Mouse (Mus musculus) MEL-GATA-1-ER (cell line): ENCODE results near the gene Magi1.

Experiments
- DNase-seq: peaks from one replicate; pipeline ENCODE4 v3.0.0-alpha.2; 2012; ENCODE audit warnings: low read depth; ENCODE audit errors: extremely low read depth

The Magi1 gene

DNA sequence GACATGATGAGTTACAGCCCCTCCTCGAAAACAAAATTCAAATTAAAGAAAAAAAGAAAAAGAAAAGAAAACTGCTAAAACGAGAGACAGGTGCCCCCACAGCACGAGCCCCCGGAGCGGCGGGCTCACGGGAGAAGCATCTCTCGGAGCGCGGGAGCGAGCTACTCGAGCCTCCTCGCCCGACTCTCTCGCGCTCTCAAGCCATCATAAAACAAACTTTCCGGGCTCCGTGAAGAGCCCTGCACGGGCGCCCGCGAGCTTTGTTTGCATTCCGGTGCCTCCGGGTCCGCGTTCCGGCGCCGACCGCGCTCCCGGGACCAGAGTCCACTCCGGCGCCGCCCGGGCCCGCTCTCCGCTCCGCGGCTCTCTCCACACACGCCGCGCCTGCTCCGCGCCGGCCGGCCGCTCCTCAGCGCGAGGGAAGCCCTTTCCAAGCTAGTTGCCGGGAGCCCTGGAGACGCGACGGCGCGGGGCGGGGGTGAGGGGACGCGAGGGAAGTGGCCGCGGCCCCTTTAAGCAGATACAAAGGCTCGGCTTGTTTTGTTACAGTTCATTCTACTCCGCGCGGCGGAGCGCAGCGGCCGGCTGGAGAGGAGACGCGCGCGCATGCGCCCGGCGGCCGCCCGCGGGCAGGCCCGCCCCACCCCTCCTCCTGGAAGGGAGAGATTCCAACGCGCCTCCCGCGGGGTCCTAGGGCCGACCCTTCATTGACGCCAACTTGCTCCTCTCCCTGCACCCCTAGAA lies at the start of gene Magi1:
Gene Magi1, minus strand, starts transcription at position 600 of the 744 bp plus-strand sequence.
- no peak for DNase-seq

- DNase-seq = no peak
These were observed 43.4 kb upstream of the Magi1 start for GRCm38 (mm10) chr6:94327143-94327542.

GRCm38 (mm10) chr6:94316886-94317285 lies 33.2 kb upstream of the Magi1 start:
- no peak for DNase-seq

GRCm38 (mm10) chr6:94312285-94312684 lies 28.6 kb upstream of the Magi1 start:
- no peak for DNase-seq

DNA sequence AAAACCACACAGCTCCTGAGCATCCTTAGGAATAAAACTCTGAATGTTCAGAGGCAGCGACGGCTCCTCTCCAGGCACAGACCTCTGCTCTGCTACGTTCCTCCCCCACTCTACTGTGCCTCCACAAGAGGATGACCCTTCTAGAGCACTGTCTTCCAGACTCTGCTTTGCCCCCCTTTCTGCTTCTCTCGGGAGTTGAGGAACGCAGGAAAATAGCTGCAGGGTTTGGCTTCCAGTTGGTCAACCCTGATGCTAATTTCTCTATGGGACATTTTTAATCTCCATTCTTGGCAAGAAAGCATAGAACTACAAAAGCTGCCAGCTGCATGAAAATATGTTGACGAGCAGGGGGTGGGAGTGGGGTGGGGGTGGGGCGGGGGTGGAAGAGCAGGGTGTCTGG lies 24.8 kb upstream of the Magi1 start:
- DNase-seq = no peak

DNA sequence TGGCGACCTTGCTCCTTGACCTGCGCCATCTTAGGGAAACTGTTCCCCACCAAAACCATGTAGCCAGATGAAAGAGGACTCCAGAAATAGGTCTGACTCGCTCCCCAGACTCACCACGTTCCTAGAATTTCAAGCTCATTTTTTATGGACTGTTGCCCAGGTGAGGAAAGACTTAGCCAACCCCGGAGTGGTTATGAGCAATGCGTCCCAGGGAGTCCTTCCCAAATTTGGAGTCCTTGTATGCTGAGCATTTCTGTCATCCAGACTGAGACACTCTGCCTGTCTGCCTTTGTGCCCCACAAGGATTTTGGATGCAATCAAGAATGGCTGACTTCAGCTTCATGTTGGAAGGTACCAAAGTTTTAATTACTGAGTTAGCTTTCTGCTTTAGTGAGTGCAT lies 19.8 kb upstream of the Magi1 start:
- DNase-seq = no peak

- DNase-seq = no peak
These were observed 18.1 kb upstream of the Magi1 start for GRCm38 (mm10) chr6:94301804-94302203.

DNA sequence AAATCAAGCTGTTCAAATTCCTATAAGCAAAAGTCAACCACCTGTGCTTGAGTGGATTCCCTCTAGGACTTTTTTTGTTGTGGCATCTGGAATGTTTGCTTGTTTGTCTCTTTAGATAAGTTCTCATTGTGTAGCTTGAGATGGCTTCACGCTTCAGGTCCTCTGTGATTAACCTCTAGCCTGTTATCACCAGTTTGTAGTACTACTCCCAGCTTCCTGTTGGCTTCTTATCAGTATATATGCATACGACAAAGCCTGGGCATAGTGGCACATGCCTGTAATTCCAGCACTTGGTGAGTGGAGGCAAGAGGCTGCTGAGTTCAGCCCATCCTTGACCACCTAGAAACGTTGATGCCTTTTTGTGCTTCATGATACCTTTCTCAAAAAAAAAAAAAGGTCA lies 16.8 kb upstream of the Magi1 start:
- no peak for DNase-seq

- no peak for DNase-seq
These were observed 3.7 kb upstream of the Magi1 start for GRCm38 (mm10) chr6:94287387-94287786.

GRCm38 (mm10) chr6:94286555-94286954 lies 2.8 kb upstream of the Magi1 start:
- no peak for DNase-seq

DNA sequence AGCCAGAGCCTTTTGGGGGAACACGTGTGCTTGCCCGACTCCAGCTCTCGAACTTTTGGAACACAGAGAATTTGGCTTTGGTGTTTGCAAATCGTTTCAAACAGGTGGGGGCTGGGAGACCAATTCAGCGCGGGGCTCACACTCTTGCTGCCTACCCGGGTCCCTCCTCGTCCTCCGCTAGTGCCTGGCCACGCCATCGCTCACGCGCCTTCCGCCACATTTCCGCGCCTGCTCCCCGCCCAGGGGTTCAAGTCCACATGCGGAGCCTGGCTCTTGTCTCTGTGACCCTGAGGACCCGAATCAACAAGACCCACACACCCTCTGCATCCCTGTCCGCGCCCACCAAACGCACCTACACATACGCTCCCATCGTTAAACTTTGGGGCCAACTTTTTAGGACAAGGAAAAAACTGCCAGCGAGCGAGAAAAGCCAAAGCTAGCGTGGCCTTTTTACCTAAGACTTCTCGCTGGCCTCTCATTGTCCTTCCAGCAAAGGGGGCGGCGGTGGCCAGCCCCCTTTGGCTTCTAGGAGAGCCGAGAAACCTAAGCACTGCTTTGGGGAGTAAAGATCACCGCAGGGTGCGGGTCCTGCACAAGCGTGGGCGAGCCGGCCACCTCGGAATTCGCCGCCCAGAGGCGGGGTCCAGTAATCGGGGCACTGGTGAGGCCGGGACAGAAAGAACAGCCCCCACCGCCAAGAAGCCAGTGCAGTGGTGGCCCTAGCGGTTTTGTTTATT lies 540 bp upstream of the Magi1 start:
- no peak for DNase-seq

GRCm38 (mm10) chr6:94282301-94283241 lies 1.1 kb downstream of the Magi1 start:
- DNase-seq = no peak

GRCm38 (mm10) chr6:94281606-94282280 lies 2.0 kb downstream of the Magi1 start:
- no peak for DNase-seq

DNA sequence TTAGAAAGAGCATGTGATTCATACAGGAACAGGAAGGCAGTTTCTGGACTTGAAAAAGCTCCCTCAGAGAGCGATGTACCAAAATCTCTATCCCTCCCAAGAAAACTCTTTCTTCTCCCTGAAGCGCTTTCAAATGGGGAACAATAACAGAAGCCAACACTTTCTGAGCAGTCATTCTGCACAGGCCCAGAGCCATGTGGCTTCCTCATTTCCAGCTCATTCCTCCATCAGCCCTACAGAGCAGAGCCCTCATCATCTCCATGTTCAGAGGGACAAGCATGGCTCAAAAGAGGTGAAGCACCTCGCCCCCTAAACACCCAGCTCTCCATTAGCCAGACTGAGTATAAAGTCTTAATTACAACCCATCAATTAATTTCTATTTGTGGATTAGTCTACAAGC lies 9.8 kb downstream of the Magi1 start:
- no peak for DNase-seq

GRCm38 (mm10) chr6:94270001-94270400 lies 13.7 kb downstream of the Magi1 start:
- no peak for DNase-seq

DNA sequence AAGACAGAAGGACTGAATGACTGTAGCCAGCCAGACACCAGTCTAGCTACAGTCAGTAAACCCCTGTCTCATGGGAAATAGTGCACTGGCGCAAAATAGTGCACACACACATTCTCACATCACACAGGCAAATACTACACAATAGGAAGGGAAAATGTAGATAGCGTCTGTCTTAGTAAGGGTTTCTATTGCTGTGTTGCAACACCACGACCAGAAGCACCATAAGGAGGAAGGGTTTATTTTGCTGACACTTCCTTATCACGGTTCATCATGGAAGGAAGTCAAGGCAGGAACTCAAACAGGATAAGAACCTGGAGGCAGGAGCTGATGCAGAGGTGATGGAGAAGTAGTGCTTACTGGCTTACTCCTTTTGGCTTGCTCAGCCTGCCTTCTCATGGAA lies 14.5 kb downstream of the Magi1 start:
- DNase-seq = no peak

DNA sequence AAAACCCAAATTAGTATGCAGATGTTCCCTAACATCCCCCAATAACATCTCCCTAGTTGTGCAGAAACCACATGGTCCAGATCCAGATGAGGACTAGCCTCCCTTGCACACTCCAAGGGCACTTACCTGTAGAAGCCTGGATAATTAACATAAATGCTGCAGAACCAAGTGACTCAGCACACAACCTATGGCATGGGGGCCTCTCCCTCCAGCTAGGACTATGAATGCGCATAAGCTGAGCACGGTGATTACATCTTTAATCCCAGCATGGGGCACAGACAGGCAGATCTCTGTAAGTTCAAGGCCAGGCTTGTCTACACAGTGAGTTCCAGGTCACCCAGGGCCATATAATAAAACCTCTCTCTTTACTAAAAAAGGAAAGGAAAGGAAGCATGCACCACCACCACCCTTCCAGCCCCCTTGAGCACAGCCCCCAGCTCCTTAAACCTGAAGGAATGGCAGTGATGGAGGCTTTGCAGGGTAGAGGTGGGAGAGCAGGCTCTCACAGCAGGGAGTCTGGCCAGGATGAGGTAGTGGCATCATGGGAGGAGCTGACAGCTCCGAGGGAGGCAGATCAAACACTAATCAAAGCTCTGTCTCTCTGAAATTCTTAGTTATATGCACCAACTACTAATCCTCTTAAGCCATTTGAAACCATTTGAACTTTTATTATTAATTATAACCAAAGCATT lies 18.3 kb downstream of the Magi1 start:
- no peak for DNase-seq

- no peak for DNase-seq
These were observed 19.4 kb downstream of the Magi1 start for GRCm38 (mm10) chr6:94264183-94264941.

- no peak for DNase-seq
These were observed 22.9 kb downstream of the Magi1 start for GRCm38 (mm10) chr6:94260831-94261230.

- no peak for DNase-seq
These were observed 23.7 kb downstream of the Magi1 start for GRCm38 (mm10) chr6:94259981-94260380.
